Mouse (Mus musculus): ENCODE data around the gene Gm960.

DNA sequence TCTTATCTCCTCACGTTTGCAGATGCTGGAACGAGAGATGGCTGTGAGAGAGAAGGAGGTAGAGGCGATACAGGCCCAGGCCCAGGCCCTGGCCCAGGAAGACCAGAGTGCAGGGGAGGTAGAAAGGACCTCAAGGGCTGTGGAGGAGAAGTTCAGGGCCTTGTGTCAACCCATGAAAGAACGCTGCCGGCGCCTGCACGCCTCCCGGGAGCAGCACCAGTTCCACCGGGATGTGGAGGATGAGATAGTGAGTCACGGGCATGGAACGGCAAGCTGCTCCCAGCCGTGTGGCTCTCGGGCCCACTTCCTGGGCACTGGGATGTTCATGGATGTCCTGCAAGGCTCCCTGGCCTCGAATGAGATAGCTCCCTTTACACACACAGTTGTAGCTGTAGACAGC lies 45.6 kb upstream of the Gm960 start:
- TF ChIP-seq CTCF (IDR thresholded peaks at IDR 0.05; ENCODE audit: low read depth, low read length) (no peak), POLR2A (IDR thresholded peaks at IDR 0.05; ENCODE audit: borderline replicate concordance, low read depth, low read length) (no peak)
